Mouse (Mus musculus): ENCODE results near the gene Ubxn10.
A peak's percentile ranks its signal among the peaks of the same experiment; 100 is the strongest.

The Ubxn10 gene

GRCm38 (mm10) chr4:138734105-138734504, 2.9 kb downstream of the Ubxn10 start:
- DNase-seq (ENCODE audit: low read depth, low spot score) = no peak

- DNase-seq (ENCODE audit: low read depth, low spot score) = no peak
Measured at GRCm38 (mm10) chr4:138729018-138729703, 7.8 kb downstream of the Ubxn10 start.

- no peak for DNase-seq (ENCODE audit: low read depth, low spot score)
Measured at GRCm38 (mm10) chr4:138725751-138726150, 11.2 kb downstream of the Ubxn10 start.

- no peak for DNase-seq (ENCODE audit: low read depth, low spot score)
Measured at GRCm38 (mm10) chr4:138725127-138725461, 11.9 kb downstream of the Ubxn10 start.

GRCm38 (mm10) chr4:138724354-138725126, 12.4 kb downstream of the Ubxn10 start, which contains the start of gene Pla2g2c:
Gene Pla2g2c, plus strand, starts transcription at chr4:138724792.
- no peak for DNase-seq (ENCODE audit: low read depth, low spot score)

- DNase-seq (ENCODE audit: low read depth, low spot score) = no peak
Measured at GRCm38 (mm10) chr4:138723493-138724281, 13.3 kb downstream of the Ubxn10 start.

- DNase-seq (ENCODE audit: low read depth, low spot score) = no peak
Measured at GRCm38 (mm10) chr4:138719264-138719596, 17.7 kb downstream of the Ubxn10 start.

GRCm38 (mm10) chr4:138718586-138719263, 18.2 kb downstream of the Ubxn10 start:
- DNase-seq (ENCODE audit: low read depth, low spot score) = no peak

GRCm38 (mm10) chr4:138716697-138717096, 20.3 kb downstream of the Ubxn10 start:
- DNase-seq (ENCODE audit: low read depth, low spot score) = no peak

GRCm38 (mm10) chr4:138714186-138714585, 22.8 kb downstream of the Ubxn10 start:
- DNase-seq (ENCODE audit: low read depth, low spot score) = no peak

- no peak for DNase-seq (ENCODE audit: low read depth, low spot score)
Measured at GRCm38 (mm10) chr4:138712621-138713020, 24.3 kb downstream of the Ubxn10 start.

GRCm38 (mm10) chr4:138712096-138712495, 24.9 kb downstream of the Ubxn10 start:
- DNase-seq (ENCODE audit: low read depth, low spot score) = no peak

GRCm38 (mm10) chr4:138711051-138711820, 25.7 kb downstream of the Ubxn10 start:
- DNase-seq (ENCODE audit: low read depth, low spot score) = no peak

- no peak for DNase-seq (ENCODE audit: low read depth, low spot score)
Measured at GRCm38 (mm10) chr4:138710633-138711032, 26.3 kb downstream of the Ubxn10 start.

- no peak for DNase-seq (ENCODE audit: low read depth, low spot score)
Measured at GRCm38 (mm10) chr4:138709944-138710343, 27.0 kb downstream of the Ubxn10 start.

- DNase-seq (ENCODE audit: low read depth, low spot score) = no peak
Measured at GRCm38 (mm10) chr4:138709246-138709645, 27.7 kb downstream of the Ubxn10 start.

GRCm38 (mm10) chr4:138708636-138709035, 28.3 kb downstream of the Ubxn10 start:
- peak; percentile 56 for DNase-seq (ENCODE audit: low read depth, low spot score)

- DNase-seq (ENCODE audit: low read depth, low spot score) = no peak
Measured at GRCm38 (mm10) chr4:138706620-138707019, 30.3 kb downstream of the Ubxn10 start.

GRCm38 (mm10) chr4:138704169-138704568, 32.8 kb downstream of the Ubxn10 start:
- no peak for DNase-seq (ENCODE audit: low read depth, low spot score)

- no peak for DNase-seq (ENCODE audit: low read depth, low spot score)
Measured at GRCm38 (mm10) chr4:138703591-138703990, 33.4 kb downstream of the Ubxn10 start.

GRCm38 (mm10) chr4:138702528-138702927, 34.4 kb downstream of the Ubxn10 start:
- no peak for DNase-seq (ENCODE audit: low read depth, low spot score)
